Mouse (Mus musculus) T-helper 17 cell (primary cell): Measurements from ENCODE around the gene Taar7d.
"Not testable (repeated sequence)": the region's sequence is repeated elsewhere in the genome, so short reads cannot be mapped to it uniquely, and the experiment has no call there.

Experiments
- in situ Hi-C, 2 experiments: fragments of 300-600 bp; cut with MboI, MseI; formaldehyde crosslinking; loops; 1 replicate in 1 of 2; 2 replicates in 1 of 2; pipeline ENCODE4 v1.15.1; 2025; ENCODE audit warnings: high pct_unique_total_duplicates in 2 of 2

Gene Taar7d

GRCm38 (mm10) chr10:24026922-24027321 is at the start of gene Taar7d:
Gene Taar7d, plus strand, starts transcription at chr10:24027222.
- in situ Hi-C loops: loop anchor here in 1 of 2 experiments (10.0 kb wide), 1 partner anchor 142 kb away; no protein-coding TSS in a partner anchor

- in situ Hi-C loops: no loop called here
These were observed 49.1 kb upstream of the Taar7d start for GRCm38 (mm10) chr10:23977958-23978357.

GRCm38 (mm10) chr10:23978901-23979705 is 47.9 kb upstream of the Taar7d start:
- in situ Hi-C loops: no loop called here

DNA sequence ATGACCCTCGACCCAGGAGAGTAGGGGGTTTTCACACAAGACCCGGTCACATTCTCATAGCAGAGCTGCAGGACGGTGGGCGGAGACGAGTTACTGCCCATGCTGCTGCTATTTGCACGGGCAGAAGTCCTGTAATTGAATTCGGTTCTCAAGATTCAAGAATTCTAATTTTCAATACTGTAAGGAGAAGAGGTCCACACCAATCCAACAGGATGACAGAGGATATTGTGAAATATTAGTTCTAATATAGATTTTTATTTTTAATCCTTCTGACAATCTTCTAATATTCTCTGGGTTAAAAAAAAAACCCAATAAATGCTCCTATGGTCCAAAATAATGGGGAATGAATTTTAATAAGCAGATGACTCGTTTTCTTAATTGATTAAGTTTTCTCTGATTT is 41.5 kb upstream of the Taar7d start, which contains the start of gene Taar6:
Taar6 (minus strand) TSS at position 101 of the 400 bp plus-strand sequence.
- in situ Hi-C loops: loop anchor here in 1 of 2 experiments (5.0 to 10.0 kb wide), 2 partner anchors 129 to 317 kb away; no protein-coding TSS in a partner anchor

DNA sequence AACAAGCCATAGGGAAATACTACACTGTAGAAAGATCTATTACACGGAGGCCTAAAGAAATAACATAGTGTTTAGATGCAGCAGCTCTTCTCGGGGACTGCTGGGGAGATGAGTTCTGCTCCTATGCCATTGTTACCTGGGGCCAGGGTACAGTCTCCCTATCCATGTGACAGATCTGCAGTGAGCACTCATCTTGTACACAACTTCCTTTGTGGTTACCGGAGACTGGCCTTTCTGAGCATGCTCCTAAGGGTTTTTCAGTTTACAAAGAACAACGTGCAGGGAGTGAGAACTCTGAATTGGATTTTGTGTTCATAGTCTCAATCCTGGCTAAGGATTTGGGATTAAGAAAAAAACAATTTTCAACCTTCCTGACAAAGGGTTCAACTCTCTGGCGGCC is 40.6 kb upstream of the Taar7d start:
- in situ Hi-C loops: loop anchor here in 1 of 2 experiments (5.0 to 10.0 kb wide), 2 partner anchors 128 to 316 kb away; no protein-coding TSS in a partner anchor

- in situ Hi-C loops: no loop called here
These were observed 33.6 kb upstream of the Taar7d start, which contains the start of gene Taar7a for GRCm38 (mm10) chr10:23993381-23993780. Gene Taar7a, minus strand, starts transcription at chr10:23993481.

GRCm38 (mm10) chr10:23999639-24000038 is 27.4 kb upstream of the Taar7d start, which contains the start of gene Taar7b:
Gene Taar7b, plus strand, starts transcription at chr10:23999939.
- in situ Hi-C loops: no loop called here

DNA sequence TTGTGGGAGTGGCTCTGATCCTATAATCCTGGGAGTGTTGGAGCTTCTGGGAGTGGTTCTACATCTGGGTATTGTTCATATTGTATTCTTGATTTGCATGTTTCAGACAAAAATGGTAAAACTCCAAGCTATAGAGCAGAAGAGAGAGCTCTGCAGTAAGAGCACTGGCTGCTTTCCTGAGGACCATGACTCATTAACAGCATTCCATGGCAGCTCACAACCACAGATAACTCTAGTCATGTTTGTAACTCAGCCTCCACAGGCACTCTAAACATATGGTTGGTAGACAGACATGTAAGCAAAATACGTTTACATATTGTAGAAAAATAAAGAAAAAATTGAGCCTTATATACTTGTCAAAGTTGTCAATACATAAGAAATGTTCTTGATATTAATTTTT is 20.6 kb upstream of the Taar7d start:
- in situ Hi-C loops: loop anchor here in 1 of 2 experiments (5.0 kb wide), 1 partner anchor 81 kb away; no protein-coding TSS in a partner anchor

GRCm38 (mm10) chr10:24007034-24007433 is 20.0 kb upstream of the Taar7d start:
- in situ Hi-C loops: loop anchor here in 1 of 2 experiments (5.0 kb wide), 1 partner anchor 80 kb away; no protein-coding TSS in a partner anchor

GRCm38 (mm10) chr10:24008143-24008542 is 18.9 kb upstream of the Taar7d start:
- in situ Hi-C loops: loop anchor here in 1 of 2 experiments (5.0 kb wide), 1 partner anchor 79 kb away; no protein-coding TSS in a partner anchor

DNA sequence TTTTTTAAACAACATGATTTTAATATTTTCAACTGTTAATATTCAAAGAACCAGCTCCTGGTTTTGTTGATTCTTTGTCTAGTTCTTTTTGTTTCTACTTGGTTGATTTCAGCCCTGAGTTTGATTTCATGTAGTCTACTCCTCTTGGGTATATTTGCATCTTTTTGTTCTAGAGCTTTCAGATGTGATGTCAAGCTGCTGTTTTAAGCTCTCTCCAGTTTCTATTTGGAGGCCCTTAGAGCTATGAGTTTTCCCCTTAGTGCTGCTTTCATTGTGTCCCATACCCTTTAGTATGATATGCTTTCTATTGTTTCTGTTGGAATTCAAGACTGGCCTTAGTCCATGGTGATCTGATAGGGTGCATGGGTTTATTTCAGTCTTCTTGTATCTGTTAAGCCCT is 4.3 kb downstream of the Taar7d start:
- in situ Hi-C loops: no loop called here

DNA sequence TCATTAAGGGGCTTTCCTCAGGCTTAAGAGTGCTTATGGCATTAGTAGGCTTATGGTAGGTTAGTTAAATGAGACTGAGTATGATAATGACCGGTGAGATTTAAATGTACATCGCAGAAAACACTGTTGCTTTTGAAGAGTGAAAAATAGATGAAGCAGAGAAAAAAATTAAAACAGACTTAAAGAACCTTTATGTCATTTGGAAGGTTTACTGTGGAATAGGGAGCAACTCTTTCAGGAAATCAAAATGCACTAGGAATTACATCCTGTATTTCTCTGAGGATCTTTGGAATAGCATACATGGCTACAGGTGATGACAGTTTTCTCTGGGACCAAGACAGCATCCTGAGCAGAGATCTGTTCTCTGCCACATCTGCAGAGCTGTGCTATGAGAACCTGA is 10.3 kb downstream of the Taar7d start, which contains the start of gene Taar7e:
Taar7e (plus strand) TSS at position 301 of the 400 bp plus-strand sequence.
- in situ Hi-C loops: no loop called here

DNA sequence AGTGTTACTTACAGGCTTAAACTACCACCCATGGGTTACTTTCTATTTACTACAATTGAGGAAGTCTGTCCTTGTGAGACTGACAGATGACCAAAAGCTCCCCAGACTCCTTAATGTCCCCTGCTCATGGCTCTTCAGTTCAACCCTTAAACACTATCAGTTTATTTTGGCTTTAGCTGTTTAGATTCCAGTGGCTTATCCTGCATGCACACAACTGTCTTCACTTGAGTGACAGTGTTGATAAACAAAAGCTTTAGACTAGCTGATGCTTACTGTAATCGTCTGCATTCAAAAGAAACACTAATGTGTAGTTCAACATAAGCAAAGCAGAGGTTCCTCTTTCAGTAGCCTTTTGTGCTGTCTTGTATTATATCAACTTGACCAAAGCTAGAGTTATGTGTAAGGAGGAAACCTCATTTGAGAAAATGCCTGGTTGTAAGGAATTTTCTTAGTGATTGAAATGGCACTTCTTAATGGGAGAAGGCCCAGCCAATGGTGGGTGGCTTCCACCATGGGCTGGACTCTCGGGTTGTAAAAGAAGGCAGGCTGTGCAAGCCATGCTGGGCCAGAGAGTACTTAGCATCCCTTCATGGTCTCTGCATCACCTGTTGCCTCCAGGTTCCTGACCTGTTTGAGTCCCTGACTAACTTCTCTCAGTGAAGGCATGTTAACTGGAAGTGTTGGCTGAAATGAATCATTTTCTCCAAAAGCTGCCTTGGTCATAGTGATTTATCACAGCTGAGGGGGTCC is 13.3 kb downstream of the Taar7d start:
- in situ Hi-C loops: no loop called here

- in situ Hi-C loops: no loop called here
These were observed 22.2 kb downstream of the Taar7d start, which contains the start of gene Taar7f for GRCm38 (mm10) chr10:24049210-24049609. Gene Taar7f, plus strand, starts transcription at chr10:24049510.

DNA sequence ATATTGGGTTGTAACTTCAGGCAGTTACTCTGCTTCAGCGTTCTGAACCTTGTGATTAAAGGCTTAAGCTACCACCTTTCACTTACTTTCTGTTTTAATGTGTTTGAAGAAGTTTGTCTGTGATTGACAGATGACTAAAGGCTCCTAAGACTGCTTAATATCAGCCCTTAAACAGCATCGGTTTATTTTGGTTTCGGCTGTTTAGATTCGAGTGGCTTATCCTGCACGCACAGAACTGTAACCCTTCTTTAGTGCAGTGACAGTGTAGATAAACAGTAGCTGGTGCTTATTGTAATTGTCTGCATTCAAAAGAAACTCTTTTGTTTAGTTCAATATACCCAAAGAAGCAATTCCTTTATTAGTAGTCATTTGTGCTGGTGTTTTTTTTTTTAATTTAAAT is 25.0 kb downstream of the Taar7d start:
- in situ Hi-C loops: no loop called here

DNA sequence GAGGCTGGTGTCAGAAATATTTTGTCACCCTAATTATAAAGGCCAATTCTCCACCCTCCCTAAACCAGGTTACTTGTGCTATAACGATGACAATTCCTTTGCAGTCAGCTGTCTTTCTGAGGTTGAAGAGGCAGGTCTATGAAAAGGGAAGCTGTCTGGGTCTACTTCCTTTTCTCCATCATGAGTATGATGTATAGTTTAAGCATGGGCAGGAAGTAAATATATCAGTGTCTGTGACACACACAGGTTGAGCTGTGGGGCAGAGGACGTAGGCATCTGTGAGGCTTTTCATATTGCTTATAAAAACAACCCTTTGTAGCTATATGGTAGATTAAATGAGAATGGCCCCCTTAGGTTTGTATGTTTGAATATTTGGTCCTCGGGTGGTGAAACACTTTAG is 32.0 kb downstream of the Taar7d start:
- in situ Hi-C loops: no loop called here

DNA sequence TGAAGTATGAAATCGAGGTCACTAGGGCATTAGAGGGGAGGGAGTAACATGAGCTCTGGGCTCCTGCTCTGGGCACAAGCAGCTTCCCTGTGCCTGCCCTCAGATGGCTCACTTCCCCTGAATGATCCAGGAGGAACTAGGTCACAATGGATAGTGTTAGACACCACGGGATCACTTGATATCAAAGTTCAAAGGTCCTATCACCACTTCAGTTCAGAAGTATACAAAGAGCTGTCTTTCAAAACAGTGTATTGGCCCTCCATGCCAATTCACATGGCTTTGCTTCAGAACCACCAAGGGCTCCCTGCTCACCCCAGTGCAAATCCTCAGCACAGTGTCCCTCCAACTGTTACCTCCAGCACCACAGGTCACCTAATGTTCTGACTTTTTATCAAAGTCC is 47.7 kb downstream of the Taar7d start:
- in situ Hi-C loops: not testable (repeated sequence)

GRCm38 (mm10) chr10:24076200-24076599 is 49.2 kb downstream of the Taar7d start, which contains the start of gene Taar8a:
Gene Taar8a, plus strand, starts transcription at chr10:24076500.
- in situ Hi-C loops: not testable (repeated sequence)
